Mouse (Mus musculus) midbrain, embryonic 16.5 days (tissue): ENCODE results near the gene Ppip5k1. TPM values are rescaled to one million over a fixed set of nuclear protein-coding genes. Genes with fewer than 3 reads are reported as not detected.

Source experiments
- ATAC-seq: fragments of 200-750 bp; cut with Nextera tagmentation; 2 replicates; pipeline ENCODE4 v1.8.0; 2017; ENCODE audit warnings: moderate TSS enrichment
- H3K27ac ChIP-seq: fragments of 300-500 bp; sonication (generic); 2 replicates; pipeline ENCODE4 v1.5.1; 2014; ENCODE audit warnings: mild to moderate bottlenecking, low read length, mixed read lengths
- H3K27me3 ChIP-seq: fragments of 300-500 bp; sonication (generic); 2 replicates; pipeline ENCODE4 v1.6.1; 2014; ENCODE audit warnings: low read depth, low read length, mixed read lengths; ENCODE audit not compliant: control insufficient read depth, insufficient read depth
- H3K36me3 ChIP-seq: fragments of 300-500 bp; sonication (generic); 2 replicates; pipeline ENCODE4 v1.6.1; 2014; ENCODE audit warnings: mild to moderate bottlenecking, low read length, moderate library complexity, mixed read lengths; ENCODE audit not compliant: control insufficient read depth, insufficient read depth
- H3K4me1 ChIP-seq: fragments of 300-500 bp; sonication (generic); 2 replicates; pipeline ENCODE4 v1.6.1; 2014; ENCODE audit warnings: mild to moderate bottlenecking, low read length, mixed read lengths; ENCODE audit not compliant: control insufficient read depth, insufficient read depth
- H3K4me2 ChIP-seq: fragments of 300-500 bp; sonication (generic); 2 replicates; pipeline ENCODE4 v1.6.1; 2014; ENCODE audit warnings: mild to moderate bottlenecking, low read length, mixed read lengths
- H3K4me3 ChIP-seq: fragments of 300-500 bp; sonication (generic); 2 replicates; pipeline ENCODE4 v1.5.1; 2014; ENCODE audit warnings: low read depth, mild to moderate bottlenecking, low read length, moderate library complexity, mixed read lengths
- H3K9ac ChIP-seq: fragments of 300-500 bp; sonication (generic); 2 replicates; pipeline ENCODE4 v1.6.1; 2014; ENCODE audit warnings: low read depth, low read length, mixed read lengths
- H3K9me3 ChIP-seq: fragments of 300-500 bp; sonication (generic); replicated peaks from 2 replicates; pipeline ENCODE4 v1.6.1; 2014; ENCODE audit warnings: mild to moderate bottlenecking, low read length, mixed read lengths; ENCODE audit not compliant: control insufficient read depth, poor library complexity, severe bottlenecking
- WGBS: fragments of 180-500 bp; shearing (Covaris S2); extraction: QIAGEN DNeasy Blood & Tissue Kit; methylation state at CpG from one replicate; pipeline ENCODE4 v1.1.7; 2014; 5-methylcytosine and 5-hydroxymethylcytosine counted together
- polyA plus RNA-seq: library from polyadenylated mRNA; unstranded; fragments of >200 nt; fragmentation: Nextera tagmentation; extraction: Ambion mirVana; gene quantifications from 2 replicates; pipeline ENCODE4 v1.2.1, GENCODE M21; 2015

Gene Ppip5k1
- polyA plus RNA-seq, 1 experiment from 2014 or later = 23.3 TPM

- Histone ChIP-seq H3K36me3 (peaks cover 10% of the 10 kb centered on the region), H3K9ac (peak within 1 kb of the TSS; percentile 92), H3K4me1 (peaks cover 42% of the 10 kb centered on the region), H3K9me3 (no peaks in the 10 kb centered on the region), H3K4me3 (peak within 1 kb of the TSS; percentile 85), H3K4me2 (peak within 1 kb of the TSS; percentile 74), H3K27ac (peak within 1 kb of the TSS; percentile 98), H3K27me3 (no peaks in the 10 kb centered on the region)
- ATAC-seq = peak; percentile 99
- under 1% methylated on average over 33 of the region's 37 CpGs for WGBS
These were observed 83.8 kb downstream of the Ppip5k1 start, which contains the start of gene Trp53bp1 for GRCm38 (mm10) chr2:121271236-121271927. TSS of gene Trp53bp1 (minus strand) at chr2:121271407.

- Histone ChIP-seq H3K9me3 (no peaks in the 10 kb centered on the region), H3K27ac (peak overlapping the region; percentile 98), H3K27me3 (no peaks in the 10 kb centered on the region), H3K9ac (peak overlapping the region; percentile 92), H3K36me3 (peaks cover 10% of the 10 kb centered on the region), H3K4me3 (peak overlapping the region; percentile 85), H3K4me2 (peak overlapping the region; percentile 74), H3K4me1 (peaks cover 44% of the 10 kb centered on the region)
- under 1% methylated on average over 30 of the region's 35 CpGs for WGBS
- ATAC-seq = peak; percentile 88
These were observed 84.5 kb downstream of the Ppip5k1 start for GRCm38 (mm10) chr2:121270521-121271235.

- Histone ChIP-seq H3K9me3 (no peaks in the 10 kb centered on the region), H3K27me3 (no peaks in the 10 kb centered on the region), H3K4me3 (no peak overlapping the region), H3K4me1 (peaks cover 45% of the 10 kb centered on the region), H3K27ac (no peak overlapping the region), H3K9ac (no peak overlapping the region), H3K4me2 (no peak overlapping the region; the same call in 1 of the 2 replicates), H3K36me3 (peaks cover 10% of the 10 kb centered on the region)
- 77% methylated on average over 8 of the region's 8 CpGs for WGBS
- ATAC-seq = no peak
These were observed 86.8 kb downstream of the Ppip5k1 start for GRCm38 (mm10) chr2:121268446-121268845.

Other genes starting within 250 kb of the Ppip5k1 start
- not detected in 2 replicates for gene Tgm7, start 245.6 kb downstream of the Ppip5k1 start, polyA plus RNA-seq
- gene Adal, start 215.0 kb downstream of the Ppip5k1 start, polyA plus RNA-seq = 24.3 and 30.3 TPM in 2 replicates
- gene Lcmt2, start 214.7 kb downstream of the Ppip5k1 start, polyA plus RNA-seq = 20.3 and 20.4 TPM in 2 replicates
- 50.4 and 53.9 TPM in 2 replicates for gene Tubgcp4, start 184.7 kb downstream of the Ppip5k1 start, polyA plus RNA-seq
- 6.8 and 7.0 TPM in 2 replicates for gene Zscan29, start 184.3 kb downstream of the Ppip5k1 start, polyA plus RNA-seq
- gene Trp53bp1, start 84.0 kb downstream of the Ppip5k1 start, polyA plus RNA-seq = 170 and 193 TPM in 2 replicates
- gene Map1a, start 65.8 kb downstream of the Ppip5k1 start, polyA plus RNA-seq = 17.0 and 20.1 TPM in 2 replicates
- 79.9 and 108 TPM in 2 replicates for gene Ckmt1, start 2.3 kb upstream of the Ppip5k1 start, polyA plus RNA-seq
- 0.03 and 0.04 TPM in 2 replicates for gene Strc, start 31.8 kb upstream of the Ppip5k1 start, polyA plus RNA-seq
- 377 and 397 TPM in 2 replicates for gene Pdia3, start 58.4 kb upstream of the Ppip5k1 start, polyA plus RNA-seq
- 4.1 and 6.0 TPM in 2 replicates for gene Catsper2, start 58.4 kb upstream of the Ppip5k1 start, polyA plus RNA-seq
- 2.9 and 3.5 TPM in 2 replicates for gene Ell3, start 88.9 kb upstream of the Ppip5k1 start, polyA plus RNA-seq
- 247 and 265 TPM in 2 replicates for gene Serf2, start 93.8 kb upstream of the Ppip5k1 start, polyA plus RNA-seq
- 103 and 110 TPM in 2 replicates for gene Hypk, start 97.9 kb upstream of the Ppip5k1 start, polyA plus RNA-seq
- 1.6 and 1.7 TPM in 2 replicates for gene Serinc4, start 101.4 kb upstream of the Ppip5k1 start, polyA plus RNA-seq
- 75.4 and 80.1 TPM in 2 replicates for gene Mfap1b, start 118.7 kb upstream of the Ppip5k1 start, polyA plus RNA-seq
- 29.7 and 32.2 TPM in 2 replicates for gene Mfap1a, start 151.3 kb upstream of the Ppip5k1 start, polyA plus RNA-seq
- 3.2 and 4.1 TPM in 2 replicates for gene Wdr76, start 151.3 kb upstream of the Ppip5k1 start, polyA plus RNA-seq